ENCODE assay signal across 8 mouse cellular contexts in the genomic region with DNA sequence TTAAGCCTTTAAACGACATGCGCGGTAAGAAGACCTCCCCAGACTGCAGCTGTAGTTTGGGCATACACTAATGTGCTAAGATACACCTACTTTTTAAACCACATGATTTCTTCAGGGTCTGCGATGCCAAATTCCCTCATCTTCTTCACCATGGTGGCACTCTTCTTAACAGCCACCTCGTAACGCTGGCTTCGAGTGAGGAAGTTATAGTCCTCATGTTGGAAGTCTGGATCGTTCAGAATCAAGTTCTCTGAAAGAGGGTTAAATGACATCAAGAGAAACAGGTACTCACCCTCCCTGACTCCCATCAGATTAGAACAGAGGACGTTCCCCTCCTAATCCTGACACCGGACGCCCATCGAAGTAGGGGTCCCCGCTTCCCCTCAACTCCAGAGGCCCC. TPM values are rescaled to one million over a fixed set of nuclear protein-coding genes. Genes with fewer than 3 reads are reported as not detected.
DNase-seq lines count a peak whose midpoint lies in the region; ATAC-seq and TF ChIP-seq lines count a peak whose summit lies in the region.

No protein-coding gene starts in this region.

- ATAC-seq in limb, embryonic 15.5 days (ENCODE audit: insufficient number of reproducible peaks, low FRiP score, low TSS enrichment, low read depth) = no peak
- ATAC-seq in stomach, postnatal 0 days (ENCODE audit: low FRiP score, low TSS enrichment) = no peak

- peak overlapping the region; percentile 58 for H3K27ac ChIP-seq in cerebellum, adult 2 months (ENCODE audit: insufficient read depth, low read length)
- peak overlapping the region; percentile 50 for H3K27ac ChIP-seq in testis, adult 2 months (ENCODE audit: control insufficient read depth, insufficient read depth, low read depth, low read length)
- H3K27ac ChIP-seq in limb, embryonic 15.5 days = peak overlapping the region; percentile 95
- H3K27ac ChIP-seq in stomach, postnatal 0 days (replicated peaks) = peak overlapping the region; percentile 94

- peak overlapping the region; percentile 55 for H3K4me2 ChIP-seq in limb, embryonic 15.5 days
- peak overlapping the region; percentile 80 for H3K4me2 ChIP-seq in stomach, postnatal 0 days (replicated peaks; ENCODE audit: low read depth)

- no peak for DNase-seq in cerebellum, adult 2 months
- no peak for DNase-seq in cerebellum, postnatal 10 days
- DNase-seq in testis, postnatal 14 days (ENCODE audit: low spot score) = no peak
- DNase-seq in stomach, postnatal 0 days (ENCODE audit: low spot score) = no peak
- no peak for DNase-seq in urinary bladder, postnatal 10 days (ENCODE audit: low spot score)
- no peak for DNase-seq in cerebellum, postnatal 25 days

- H3K4me3 ChIP-seq in cerebellum, adult 2 months (replicated peaks; ENCODE audit: insufficient read depth, low read depth, low read length) = peak overlapping the region; percentile 83
- peak overlapping the region; percentile 96 for H3K4me3 ChIP-seq in testis, adult 2 months (ENCODE audit: control insufficient read depth, low read depth, low read length)
- H3K4me3 ChIP-seq in limb, embryonic 15.5 days = peak overlapping the region; percentile 82
- H3K4me3 ChIP-seq in stomach, postnatal 0 days (ENCODE audit: low read depth, low read length) = peak overlapping the region; percentile 74

- no peak for TF ChIP-seq EP300 in stomach, postnatal 0 days (optimal IDR thresholded peaks at IDR 0.05)

- no peak for TF ChIP-seq POLR2A in cerebellum, adult 2 months (IDR thresholded peaks at IDR 0.05; ENCODE audit: borderline replicate concordance, insufficient read depth, low read length)
- TF ChIP-seq POLR2A in testis, adult 2 months (IDR thresholded peaks at IDR 0.05; ENCODE audit: control insufficient read depth, low read depth, low read length) = no peak

- no peaks in the 10 kb centered on the region for H3K27me3 ChIP-seq in cerebellum, adult 2 months (ENCODE audit: control insufficient read depth, insufficient read depth, low read length)
- no peaks in the 10 kb centered on the region for H3K27me3 ChIP-seq in testis, adult 2 months (ENCODE audit: control insufficient read depth, insufficient read depth, low read length)
- no peaks in the 10 kb centered on the region for H3K27me3 ChIP-seq in limb, embryonic 15.5 days
- no peaks in the 10 kb centered on the region for H3K27me3 ChIP-seq in stomach, postnatal 0 days (ENCODE audit: control insufficient read depth, insufficient read depth, low read length)

- peaks cover 2% of the 10 kb centered on the region; the same call in 1 of the 2 replicates for H3K36me3 ChIP-seq in testis, adult 2 months (ENCODE audit: control insufficient read depth, insufficient read depth, low read length)
- peaks cover 16% of the 10 kb centered on the region for H3K36me3 ChIP-seq in limb, embryonic 15.5 days
- peaks cover 2% of the 10 kb centered on the region; the same call in 1 of the 2 replicates for H3K36me3 ChIP-seq in stomach, postnatal 0 days (ENCODE audit: control insufficient read depth, insufficient read depth, low read length)

- 14% methylated on average over 13 of the region's 13 CpGs for WGBS in cerebellum, adult 2 months
- WGBS in limb, embryonic 15.5 days = 20% methylated on average over 13 of the region's 13 CpGs
- WGBS in stomach, postnatal 0 days = 19% methylated on average over 13 of the region's 13 CpGs

- H3K4me1 ChIP-seq in cerebellum, adult 2 months (ENCODE audit: control insufficient read depth, insufficient read depth, low read length) = no peaks in the 10 kb centered on the region; the same call in 1 of the 2 replicates
- H3K4me1 ChIP-seq in testis, adult 2 months (ENCODE audit: control insufficient read depth, insufficient read depth, low read length) = peaks cover 12% of the 10 kb centered on the region
- peaks cover 14% of the 10 kb centered on the region for H3K4me1 ChIP-seq in limb, embryonic 15.5 days
- H3K4me1 ChIP-seq in stomach, postnatal 0 days (replicated peaks; ENCODE audit: control insufficient read depth, insufficient read depth) = no peaks in the 10 kb centered on the region

- no peaks in the 10 kb centered on the region for H3K9me3 ChIP-seq in limb, embryonic 15.5 days
- no peaks in the 10 kb centered on the region for H3K9me3 ChIP-seq in stomach, postnatal 0 days (ENCODE audit: control insufficient read depth, low read length)

- no peak for TF ChIP-seq CTCF in cerebellum, adult 2 months (IDR thresholded peaks at IDR 0.05; ENCODE audit: borderline replicate concordance, insufficient read depth, low read depth, low read length)
- TF ChIP-seq CTCF in testis, adult 2 months (IDR thresholded peaks at IDR 0.05; ENCODE audit: control insufficient read depth, insufficient read depth, insufficient replicate concordance, low read depth, low read length) = no peak
- no peak for TF ChIP-seq CTCF in stomach, postnatal 0 days (IDR thresholded peaks at IDR 0.05; ENCODE audit: low read depth)

- peak overlapping the region; percentile 88 for H3K9ac ChIP-seq in limb, embryonic 15.5 days
- H3K9ac ChIP-seq in stomach, postnatal 0 days (ENCODE audit: low read length) = peak overlapping the region; percentile 86

RNA-seq across cellular contexts. Expression of gene Ten1, which starts 0.5 kb away (rescaled TPM):
- 55.2 and 56.8 TPM in 2 replicates for polyA plus RNA-seq in cerebellum, adult 2 months (2012; rRNA removed)
- 17.0 and 17.8 TPM in 2 replicates for polyA plus RNA-seq in testis, adult 2 months (2012; rRNA removed)
- 80.8 and 86.6 TPM in 2 replicates for polyA plus RNA-seq in limb, embryonic 15.5 days (2015; fragmentation: Nextera tagmentation; extraction: Ambion mirVana)
- 51.9 and 52.6 TPM in 2 replicates for polyA plus RNA-seq in stomach, postnatal 0 days (2015; fragmentation: Nextera tagmentation; extraction: Ambion mirVana)

RNA-seq across cellular contexts. Expression of gene Acox1, which starts 0.7 kb away (rescaled TPM):
- 107 and 115 TPM in 2 replicates for polyA plus RNA-seq in cerebellum, adult 2 months (2012; rRNA removed)
- polyA plus RNA-seq in testis, adult 2 months (2012; rRNA removed) = 19.0 and 19.3 TPM in 2 replicates
- 31.3 and 32.0 TPM in 2 replicates for polyA plus RNA-seq in limb, embryonic 15.5 days (2015; fragmentation: Nextera tagmentation; extraction: Ambion mirVana)
- polyA plus RNA-seq in stomach, postnatal 0 days (2015; fragmentation: Nextera tagmentation; extraction: Ambion mirVana) = 207 and 211 TPM in 2 replicates

RNA-seq across cellular contexts. Expression of gene Fbf1, which starts 30.2 kb away (rescaled TPM):
- 81.1 and 83.0 TPM in 2 replicates for polyA plus RNA-seq in cerebellum, adult 2 months (2012; rRNA removed)
- 48.2 and 55.9 TPM in 2 replicates for polyA plus RNA-seq in testis, adult 2 months (2012; rRNA removed)
- 36.4 and 38.3 TPM in 2 replicates for polyA plus RNA-seq in limb, embryonic 15.5 days (2015; fragmentation: Nextera tagmentation; extraction: Ambion mirVana)
- 8.0 and 8.8 TPM in 2 replicates for polyA plus RNA-seq in stomach, postnatal 0 days (2015; fragmentation: Nextera tagmentation; extraction: Ambion mirVana)

RNA-seq across cellular contexts. Expression of gene Evpl, which starts 39.7 kb away (rescaled TPM):
- 1.2 and 1.6 TPM in 2 replicates for polyA plus RNA-seq in cerebellum, adult 2 months (2012; rRNA removed)
- polyA plus RNA-seq in testis, adult 2 months (2012; rRNA removed) = 1.1 and 1.2 TPM in 2 replicates
- polyA plus RNA-seq in limb, embryonic 15.5 days (2015; fragmentation: Nextera tagmentation; extraction: Ambion mirVana) = 43.2 and 46.4 TPM in 2 replicates
- polyA plus RNA-seq in stomach, postnatal 0 days (2015; fragmentation: Nextera tagmentation; extraction: Ambion mirVana) = 26.5 and 30.1 TPM in 2 replicates

RNA-seq across cellular contexts. Expression of gene Mrpl38, which starts 59.5 kb away (rescaled TPM):
- polyA plus RNA-seq in cerebellum, adult 2 months (2012; rRNA removed) = 61.9 and 66.2 TPM in 2 replicates
- 51.3 and 54.5 TPM in 2 replicates for polyA plus RNA-seq in testis, adult 2 months (2012; rRNA removed)
- polyA plus RNA-seq in limb, embryonic 15.5 days (2015; fragmentation: Nextera tagmentation; extraction: Ambion mirVana) = 83.9 and 85.5 TPM in 2 replicates
- 49.5 and 50.2 TPM in 2 replicates for polyA plus RNA-seq in stomach, postnatal 0 days (2015; fragmentation: Nextera tagmentation; extraction: Ambion mirVana)
